In the genomic region with DNA sequence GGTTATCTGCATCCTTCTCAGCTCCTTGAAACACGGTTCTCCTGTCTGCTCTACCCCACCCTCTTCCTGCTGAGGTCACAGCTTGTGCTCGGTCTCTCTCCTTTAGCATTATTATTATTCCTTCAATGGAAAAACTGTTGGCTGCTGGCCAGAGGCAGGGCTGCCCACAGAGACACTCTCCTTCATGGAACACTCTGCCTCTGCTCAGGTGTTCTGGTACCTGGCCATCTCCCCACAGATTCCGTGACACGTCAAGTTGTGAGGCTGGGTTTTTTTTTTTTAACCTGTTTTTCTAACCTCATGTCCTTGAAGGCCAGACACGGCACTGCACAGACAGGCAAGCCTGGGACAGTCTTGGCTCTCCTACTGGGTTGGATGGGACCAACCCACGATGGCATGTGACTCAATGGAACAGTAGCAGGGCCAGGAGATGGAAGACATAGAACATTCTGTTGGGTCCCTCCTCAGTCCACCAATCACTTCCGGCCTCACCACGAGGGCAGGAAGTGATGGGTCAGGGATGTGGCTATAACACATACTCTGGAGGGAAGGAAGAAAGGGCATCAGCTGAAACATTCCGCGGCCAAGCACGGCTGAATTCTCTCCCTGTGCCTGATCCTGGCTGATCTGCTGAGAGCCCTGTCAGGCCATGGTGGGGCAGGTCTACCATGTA, we compare ENCODE assay signal across 8 mouse cellular contexts. TPM values are rescaled to one million over a fixed set of nuclear protein-coding genes. Genes with fewer than 3 reads are reported as not detected.
DNase-seq lines count a peak whose midpoint lies in the region; ATAC-seq and TF ChIP-seq lines count a peak whose summit lies in the region.

No protein-coding gene starts in this region.

- intact Hi-C loops in left cerebral cortex, postnatal 36 days (cut with DNase I) = no loop called here

- H3K4me1 ChIP-seq in forebrain, embryonic 13.5 days = peaks cover 98% of the 10 kb centered on the region
- H3K4me1 ChIP-seq in intestine, postnatal 0 days (replicated peaks; ENCODE audit: control insufficient read depth, insufficient read depth, low read length) = peaks cover 22% of the 10 kb centered on the region
- H3K4me1 ChIP-seq in cerebellum, adult 2 months (ENCODE audit: control insufficient read depth, insufficient read depth, low read length) = no peaks in the 10 kb centered on the region

- peaks cover 48% of the 10 kb centered on the region for H3K36me3 ChIP-seq in forebrain, embryonic 13.5 days (ENCODE audit: poor library complexity, severe bottlenecking)
- peaks cover 5% of the 10 kb centered on the region; the same call in 1 of the 2 replicates for H3K36me3 ChIP-seq in intestine, postnatal 0 days (ENCODE audit: control insufficient read depth, insufficient read depth)

- H3K9me3 ChIP-seq in forebrain, embryonic 13.5 days (replicated peaks) = no peaks in the 10 kb centered on the region
- H3K9me3 ChIP-seq in intestine, postnatal 0 days (ENCODE audit: control insufficient read depth) = no peaks in the 10 kb centered on the region

- DNase-seq in lung, postnatal 36 days = peak; percentile 82
- no peak for DNase-seq in left cerebral cortex, postnatal 36 days (ENCODE audit: low spot score in 2 of 2)
- DNase-seq in cerebellum, adult 2 months = no peak
- DNase-seq in frontal cortex, adult 2 months (ENCODE audit: extremely low spot score in 1 of 2, low spot score in 1 of 2) = no peak
- DNase-seq in spleen, postnatal 14 days (ENCODE audit: low spot score in 2 of 2) = no peak

- WGBS in forebrain, embryonic 13.5 days = 64% methylated on average over 11 of the region's 11 CpGs
- 59% methylated on average over 11 of the region's 11 CpGs for WGBS in intestine, postnatal 0 days
- 59% methylated on average over 11 of the region's 11 CpGs for WGBS in cerebellum, adult 2 months

- no peak for TF ChIP-seq POLR2A in cerebellum, adult 2 months (IDR thresholded peaks at IDR 0.05; ENCODE audit: borderline replicate concordance, insufficient read depth, low read length)

- peak; percentile 8 for ATAC-seq in activated CD4-positive, CD25-positive, alpha-beta regulatory T cell, adult 4 months
- no peak for ATAC-seq in forebrain, embryonic 13.5 days
- ATAC-seq in intestine, postnatal 0 days = no peak

- peak overlapping the region; percentile 76 for H3K4me2 ChIP-seq in forebrain, embryonic 13.5 days
- 0 out of 2 replicates have a peak overlapping the region, but pooled peaks have one; percentile 9 for H3K4me2 ChIP-seq in intestine, postnatal 0 days (replicated peaks; ENCODE audit: low read depth)

- peak overlapping the region; percentile 60 for H3K9ac ChIP-seq in forebrain, embryonic 13.5 days
- H3K9ac ChIP-seq in intestine, postnatal 0 days (ENCODE audit: low read depth, low read length) = no peak overlapping the region

- H3K4me3 ChIP-seq in forebrain, embryonic 13.5 days = 0 out of 2 replicates have a peak overlapping the region, but pooled peaks have one; percentile 2
- H3K4me3 ChIP-seq in intestine, postnatal 0 days (ENCODE audit: low read depth, low read length) = no peak overlapping the region
- no peak overlapping the region for H3K4me3 ChIP-seq in cerebellum, adult 2 months (replicated peaks; ENCODE audit: insufficient read depth, low read depth, low read length)

- no peaks in the 10 kb centered on the region for H3K27me3 ChIP-seq in forebrain, embryonic 13.5 days
- no peaks in the 10 kb centered on the region for H3K27me3 ChIP-seq in intestine, postnatal 0 days (replicated peaks; ENCODE audit: control insufficient read depth, insufficient read depth, low read length)
- no peaks in the 10 kb centered on the region for H3K27me3 ChIP-seq in cerebellum, adult 2 months (ENCODE audit: control insufficient read depth, insufficient read depth, low read length)

- no peak for TF ChIP-seq CTCF in intestine, postnatal 0 days (IDR thresholded peaks at IDR 0.05; ENCODE audit: low read depth)
- no peak for TF ChIP-seq CTCF in cerebellum, adult 2 months (IDR thresholded peaks at IDR 0.05; ENCODE audit: borderline replicate concordance, insufficient read depth, low read depth, low read length)

- peak overlapping the region; percentile 98 for H3K27ac ChIP-seq in forebrain, embryonic 13.5 days
- H3K27ac ChIP-seq in intestine, postnatal 0 days (ENCODE audit: low read depth, low read length) = no peak overlapping the region; the same call in 1 of the 2 replicates
- H3K27ac ChIP-seq in cerebellum, adult 2 months (ENCODE audit: insufficient read depth, low read length) = no peak overlapping the region

RNA-seq across cellular contexts. Expression of a gene that starts 18.5 kb away (rescaled TPM):
- 10 to 100 TPM; 22.2 to 28.7 TPM for polyA plus RNA-seq in activated CD4-positive, CD25-positive, alpha-beta regulatory T cell, adult 4 months (2017; shearing (Covaris generic))
- polyA plus RNA-seq in forebrain, embryonic 13.5 days (2015; fragmentation: Nextera tagmentation; extraction: Ambion mirVana) = 28.1 and 32.8 TPM in 2 replicates
- polyA plus RNA-seq in intestine, postnatal 0 days (2015; fragmentation: Nextera tagmentation; extraction: Ambion mirVana) = 3.6 and 3.7 TPM in 2 replicates
- total RNA-seq in left cerebral cortex, postnatal 36 days (2021) = 10 to 100 TPM; 24.5 to 28.5 TPM
- 10.5 and 11.6 TPM in 2 replicates for polyA plus RNA-seq in cerebellum, adult 2 months (2012; rRNA removed)
- polyA plus RNA-seq in frontal cortex, adult 2 months (2012; rRNA removed) = 13.0 and 13.2 TPM in 2 replicates

RNA-seq across cellular contexts. Expression of a gene that starts 53.0 kb away (rescaled TPM):
- polyA plus RNA-seq in activated CD4-positive, CD25-positive, alpha-beta regulatory T cell, adult 4 months (2017; shearing (Covaris generic)) = 10 to 100 TPM; 22.4 to 23.9 TPM
- 16.9 and 22.5 TPM in 2 replicates for polyA plus RNA-seq in forebrain, embryonic 13.5 days (2015; fragmentation: Nextera tagmentation; extraction: Ambion mirVana)
- 17.4 and 18.3 TPM in 2 replicates for polyA plus RNA-seq in intestine, postnatal 0 days (2015; fragmentation: Nextera tagmentation; extraction: Ambion mirVana)
- 10 to 100 TPM; 39.0 to 52.3 TPM for total RNA-seq in left cerebral cortex, postnatal 36 days (2021)
- 43.2 and 44.6 TPM in 2 replicates for polyA plus RNA-seq in cerebellum, adult 2 months (2012; rRNA removed)
- polyA plus RNA-seq in frontal cortex, adult 2 months (2012; rRNA removed) = 30.8 and 36.1 TPM in 2 replicates
